Mouse (Mus musculus) Patski (cell line): ENCODE results near the gene Plscr2. TPM values are rescaled to one million over a fixed set of nuclear protein-coding genes. Genes with fewer than 3 reads are reported as not detected.
A peak's percentile ranks its signal among the peaks of the same experiment; 100 is the strongest.

Experiments
- ATAC-seq: fragments of 100-300 bp; one replicate; pipeline ENCODE4 v1.8.0; 2021
- CTCF ChIA-PET: fragments of 350-600 bp; sonication (Branson Sonifier 250); formaldehyde crosslinking; loops from one replicate; lab custom pipeline; 2022; ENCODE audit warnings: inconsistent platforms; lab: Charles Lee
- POLR2A ChIA-PET: fragments of 350-600 bp; sonication (Branson Sonifier 250); formaldehyde crosslinking; loops from one replicate; lab custom pipeline; 2022; ENCODE audit warnings: antibody characterized with exemption, inconsistent platforms; lab: Charles Lee
- DNase-seq: peaks from one replicate; pipeline ENCODE4 v3.0.0-alpha.2; 2011; ENCODE audit warnings: low read depth, low spot score
- H3K27me3 ChIP-seq: fragments of 371-371 bp; one replicate; pipeline ENCODE4 v1.5.1; 2021
- CTCF ChIP-seq: fragments of 100-300 bp; IDR thresholded peaks from one replicate; pipeline ENCODE4 v1.5.1; 2021
- in situ Hi-C: fragments of 300-500 bp; cut with MboI; formaldehyde crosslinking; loops from 3 replicates; pipeline ENCODE4 v1.11.1; 2018; ENCODE audit warnings: low pct_unique_long_range_greater_than_20kb, mixed read lengths
- polyA plus RNA-seq: library from polyadenylated mRNA; unstranded; gene quantifications from one replicate; pipeline ENCODE4 v1.2.3, GENCODE M21; 2021

Gene Plscr2
- polyA plus RNA-seq, 1 experiment from 2014 or later, result 199 TPM

DNA sequence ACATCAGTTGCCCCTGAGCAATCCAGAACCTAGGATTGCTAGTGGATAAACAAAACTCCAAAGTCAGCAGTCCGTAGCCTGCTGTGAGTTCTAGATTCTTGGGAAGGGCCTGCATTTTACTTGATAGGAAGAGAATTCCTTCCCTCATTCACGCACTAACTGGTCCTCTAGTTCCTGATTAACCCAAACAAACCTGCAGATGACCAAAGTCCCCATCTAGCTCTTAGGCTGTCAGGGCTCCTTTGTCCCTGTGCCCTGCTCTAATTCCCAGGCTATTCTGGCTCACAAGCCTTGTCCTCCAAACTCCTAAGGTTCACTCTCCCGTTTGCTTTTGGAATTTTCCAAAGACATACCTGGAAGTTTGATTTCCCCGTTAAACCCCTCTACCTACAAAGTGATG, 2.8 kb upstream of the Plscr2 start:
- no peak for TF ChIP-seq CTCF
- ATAC-seq, result no peak
- no peaks in the 10 kb centered on the region for H3K27me3 ChIP-seq
- no peak for DNase-seq
- ChIA-PET POLR2A (no interaction called here), CTCF (interaction anchor here (0.9 kb wide), 1 partner anchor 26 kb away, joined by 3 read pairs; no protein-coding TSS in a partner anchor)
- in situ Hi-C loops, result no loop called here

DNA sequence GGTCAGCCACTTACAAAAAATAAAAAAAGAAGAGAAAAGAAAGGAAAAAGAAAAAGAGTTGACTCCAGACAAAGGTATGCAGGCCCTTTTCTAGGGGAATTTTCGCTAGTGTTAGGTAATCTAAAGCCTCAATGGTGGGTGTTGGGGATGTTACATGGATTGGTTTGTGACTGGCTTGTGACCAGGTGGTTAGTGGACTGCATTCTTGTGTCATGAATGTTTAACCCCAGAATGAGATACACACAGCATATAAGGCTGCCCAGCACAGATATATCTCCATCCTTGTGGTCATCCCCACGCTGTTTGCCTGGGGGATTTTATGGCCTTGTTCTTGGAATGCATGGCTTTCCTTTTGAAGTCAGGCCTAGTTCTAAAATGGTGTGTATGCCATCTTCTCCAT, 2.1 kb upstream of the Plscr2 start:
- in situ Hi-C loops, result no loop called here
- ATAC-seq (peak; percentile 68), DNase-seq (peak; percentile 83)
- ChIA-PET POLR2A (no interaction called here), CTCF (interaction anchor here (1.0 to 1.1 kb wide), 2 partner anchors 10 to 16 kb away, joined by 3 read pairs; no protein-coding TSS in a partner anchor)
- no peaks in the 10 kb centered on the region for H3K27me3 ChIP-seq
- no peak for TF ChIP-seq CTCF

GRCm38 (mm10) chr9:92273956-92274762, 1.2 kb upstream of the Plscr2 start:
- CTCF ChIA-PET, result interaction anchor here (1.0 to 1.8 kb wide), 3 partner anchors 10 to 23 kb away, joined by 3 to 5 read pairs (median 3); no protein-coding TSS in a partner anchor
- in situ Hi-C loops, result no loop called here
- POLR2A ChIA-PET, result interaction anchor here (2.5 kb wide), 1 partner anchor 24 kb away, joined by 18 read pairs; the partner anchor contains the start of gene Plscr1
- ATAC-seq (peak; percentile 61), DNase-seq (no peak)
- H3K27me3 ChIP-seq, result no peaks in the 10 kb centered on the region
- no peak for TF ChIP-seq CTCF

DNA sequence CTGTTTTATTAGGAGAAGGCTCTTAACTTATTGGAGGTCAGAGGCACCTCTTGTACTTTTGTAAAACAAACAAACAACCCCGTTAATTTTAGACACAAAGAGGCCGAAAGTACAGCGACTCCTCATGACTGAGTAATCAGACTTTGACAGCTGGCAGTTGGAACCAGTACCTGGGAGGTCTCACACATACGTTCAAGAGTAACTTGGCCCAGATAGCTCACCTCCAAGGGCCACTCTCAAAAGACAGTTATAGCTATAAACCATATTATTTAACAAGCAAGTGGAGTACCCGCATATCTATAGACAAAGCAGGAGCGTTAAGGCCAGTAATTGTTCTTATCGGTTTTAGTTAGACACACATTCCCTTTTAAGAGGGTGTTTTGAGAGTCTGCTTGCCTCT, 958 bp downstream of the Plscr2 start:
- H3K27me3 ChIP-seq, result no peaks in the 10 kb centered on the region
- CTCF ChIA-PET, result interaction anchor here (0.6 to 2.3 kb wide), 5 partner anchors 11 to 268 kb away, joined by 3 to 11 read pairs (median 4); partner anchors contain the start of gene Plscr1
- POLR2A ChIA-PET, result interaction anchor here (0.8 to 2.5 kb wide), 7 partner anchors 12 to 269 kb away, joined by 3 to 18 read pairs (median 4); partner anchors contain the start of gene Plscr1
- in situ Hi-C loops, result no loop called here
- DNase-seq, result no peak
- no peak for TF ChIP-seq CTCF
- no peak for ATAC-seq

- ChIA-PET CTCF (interaction anchor here (1.4 kb wide), 1 partner anchor 31 kb away, joined by 5 read pairs; the partner anchor contains the start of gene Plscr1), POLR2A (no interaction called here)
- no peaks in the 10 kb centered on the region for H3K27me3 ChIP-seq
- TF ChIP-seq CTCF, result no peak
- in situ Hi-C loops, result loop anchor here (5.0 kb wide), 2 partner anchors 33 to 262 kb away; partner anchors contain the start of genes Plod2 and Plscr1
- DNase-seq (no peak), ATAC-seq (no peak)
Measured at GRCm38 (mm10) chr9:92280048-92280447, 4.6 kb downstream of the Plscr2 start.

DNA sequence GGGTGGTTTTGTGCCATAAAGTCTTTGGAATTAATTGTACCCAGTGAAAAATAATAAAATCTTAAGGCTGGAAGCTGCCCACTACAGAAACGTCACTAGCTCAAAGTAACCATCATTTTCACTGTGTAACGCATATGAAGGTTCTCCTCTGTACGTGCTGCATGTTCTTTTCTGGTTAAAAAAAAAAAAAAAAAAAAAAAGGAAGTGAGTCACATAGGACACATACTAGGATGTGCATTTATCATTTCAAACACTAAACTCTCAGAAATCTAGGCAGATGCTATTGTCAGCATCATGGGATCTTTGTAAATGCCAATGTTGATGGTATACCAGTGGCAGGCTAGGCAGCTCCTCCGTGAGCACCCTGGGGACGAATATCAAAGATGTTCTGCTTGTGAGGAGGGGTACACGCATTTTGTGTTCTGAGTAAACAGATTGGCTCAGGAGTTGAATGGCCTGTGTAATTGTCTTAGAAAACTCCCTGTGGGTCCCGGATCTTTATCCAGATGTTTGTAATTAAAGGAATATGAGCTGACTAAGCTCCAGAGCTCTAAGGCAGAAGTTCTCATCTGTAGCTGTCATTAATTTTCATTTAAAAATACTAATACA, 7.3 kb downstream of the Plscr2 start:
- ATAC-seq (no peak), DNase-seq (no peak)
- no peaks in the 10 kb centered on the region for H3K27me3 ChIP-seq
- in situ Hi-C loops, result loop anchor here (5.0 kb wide), 2 partner anchors 35 to 260 kb away; partner anchors contain the start of genes Plod2 and Plscr1
- CTCF ChIA-PET, result interaction anchor here (1.2 to 1.3 kb wide), 2 partner anchors 9 to 32 kb away, joined by 4 to 5 read pairs; no protein-coding TSS in a partner anchor
- POLR2A ChIA-PET, result interaction anchor here (0.6 kb wide), 1 partner anchor 20 kb away, joined by 3 read pairs; no protein-coding TSS in a partner anchor
- no peak for TF ChIP-seq CTCF

- in situ Hi-C loops, result no loop called here
- ATAC-seq (no peak), DNase-seq (no peak)
- CTCF ChIA-PET, result interaction anchor here (1.2 kb wide), 1 partner anchor 16 kb away, joined by 3 read pairs; no protein-coding TSS in a partner anchor
- H3K27me3 ChIP-seq, result no peaks in the 10 kb centered on the region
- no peak for TF ChIP-seq CTCF
- POLR2A ChIA-PET, result no interaction called here
Measured at GRCm38 (mm10) chr9:92289675-92290074, 14.3 kb downstream of the Plscr2 start.

DNA sequence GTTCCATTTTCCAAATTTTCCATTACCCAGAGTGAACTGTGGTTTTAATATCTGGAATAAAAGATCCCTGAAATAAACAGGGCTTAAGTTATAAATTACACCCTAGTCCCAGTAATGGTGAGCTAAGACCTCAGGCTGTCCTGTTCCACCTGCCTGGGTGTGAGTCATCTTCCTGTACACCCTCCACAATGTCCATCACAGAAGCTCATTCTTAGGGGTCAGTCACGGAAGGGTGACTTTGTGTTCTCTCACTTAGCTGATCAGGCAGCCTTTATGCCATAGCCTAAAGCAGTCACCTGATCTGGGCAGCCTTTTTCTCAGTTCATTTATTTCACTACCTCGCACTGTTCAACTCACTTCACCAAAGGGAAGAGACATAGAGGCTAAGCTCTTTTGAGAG, 16.8 kb downstream of the Plscr2 start:
- in situ Hi-C loops, result no loop called here
- no peak for TF ChIP-seq CTCF
- POLR2A ChIA-PET, result interaction anchor here (1.9 kb wide), 1 partner anchor 16 kb away, joined by 6 read pairs; no protein-coding TSS in a partner anchor
- peak; percentile 86 for DNase-seq
- peak; percentile 99 for ATAC-seq
- H3K27me3 ChIP-seq, result no peaks in the 10 kb centered on the region
- CTCF ChIA-PET, result interaction anchor here (0.9 to 1.6 kb wide), 5 partner anchors 9 to 207 kb away, joined by 3 to 4 read pairs (median 4); no protein-coding TSS in a partner anchor

- no peak for ATAC-seq
- no peaks in the 10 kb centered on the region for H3K27me3 ChIP-seq
Measured at GRCm38 (mm10) chr9:92292922-92293321, 17.5 kb downstream of the Plscr2 start.

More at GRCm38 (mm10) chr9:92292922-92293321, 17.5 kb downstream of the Plscr2 start:
- in situ Hi-C loops, result no loop called here
- POLR2A ChIA-PET, result interaction anchor here (1.9 kb wide), 1 partner anchor 17 kb away, joined by 6 read pairs; no protein-coding TSS in a partner anchor
- no peak for TF ChIP-seq CTCF
- CTCF ChIA-PET, result interaction anchor here (1.4 to 1.6 kb wide), 3 partner anchors 17 to 206 kb away, joined by 3 to 4 read pairs (median 4); no protein-coding TSS in a partner anchor
- DNase-seq, result no peak
